Mouse (Mus musculus): ENCODE results near the gene Gpx6.

GRCm38 (mm10) chr13:21292631-21293030 lies 19.3 kb upstream of the Gpx6 start, which contains the start of gene Gpx5:
- TF ChIP-seq EP300 (optimal IDR thresholded peaks at IDR 0.05) = no peak
- no peak for TF ChIP-seq CTCF (IDR thresholded peaks at IDR 0.05; ENCODE audit: low read depth)

Data from stomach, postnatal 0 days (tissue).